Mouse (Mus musculus): ENCODE measurements around the gene Reps2.

Reps2 gene

GRCm38 (mm10) chrX:162590145-162590790, 53.2 kb downstream of the Reps2 start:
- no peak for DNase-seq (ENCODE audit: low read depth in 1 of 2, low spot score in 2 of 2)

DNA sequence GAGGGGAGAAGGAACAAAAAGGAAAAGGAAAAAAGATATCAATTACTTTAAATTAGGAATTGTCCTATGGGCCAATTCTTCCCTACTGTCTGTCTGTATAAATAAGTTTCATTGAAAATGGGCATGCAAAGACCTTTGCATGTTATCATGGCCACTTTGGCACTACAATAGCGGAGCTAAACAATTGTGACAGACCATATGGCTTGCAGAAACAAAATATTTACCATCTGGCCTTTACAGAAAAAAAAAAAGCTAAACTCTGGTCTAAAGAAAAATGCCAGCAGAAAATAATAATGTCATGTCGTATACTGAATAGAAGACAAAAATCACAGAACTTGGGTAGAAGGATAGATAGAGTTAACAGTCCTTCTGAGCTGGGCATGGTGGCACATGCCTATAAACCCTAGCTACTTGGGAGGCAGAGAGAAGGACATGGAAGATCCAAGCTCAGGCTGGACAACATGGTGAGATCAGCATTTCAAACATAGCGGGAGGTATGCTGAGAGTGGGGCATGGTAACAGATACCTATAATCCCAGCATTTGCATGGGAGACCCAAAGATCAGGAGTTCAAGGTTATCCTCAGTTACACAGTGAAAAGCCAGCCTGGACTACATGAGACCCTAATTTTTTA, 54.2 kb downstream of the Reps2 start:
- no peak for DNase-seq (ENCODE audit: low read depth in 1 of 2, low spot score in 2 of 2)

DNA sequence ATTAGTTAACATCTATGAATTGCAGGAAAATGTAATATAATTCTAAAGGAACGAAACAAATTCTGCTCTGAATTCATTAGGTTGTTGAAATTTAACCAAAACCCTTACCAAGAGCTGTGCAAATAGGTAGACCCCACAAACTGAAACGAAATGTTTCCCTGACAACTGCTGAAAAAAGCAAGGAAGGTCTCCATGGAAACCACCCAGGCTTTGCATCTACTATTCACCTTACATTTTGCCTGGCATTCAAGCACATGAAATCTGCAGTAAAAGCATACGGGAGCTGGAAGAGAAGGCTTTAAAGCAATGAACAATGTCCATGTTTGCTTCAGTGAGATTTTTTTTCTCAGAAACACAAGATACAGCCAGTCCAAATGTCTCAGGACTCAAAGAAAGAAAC, 59.1 kb downstream of the Reps2 start:
- no peak for DNase-seq (ENCODE audit: low read depth in 1 of 2, low spot score in 2 of 2)

- no peak for DNase-seq (ENCODE audit: low read depth in 1 of 2, low spot score in 2 of 2)
Measured at GRCm38 (mm10) chrX:162580521-162580920, 62.9 kb downstream of the Reps2 start.

DNA sequence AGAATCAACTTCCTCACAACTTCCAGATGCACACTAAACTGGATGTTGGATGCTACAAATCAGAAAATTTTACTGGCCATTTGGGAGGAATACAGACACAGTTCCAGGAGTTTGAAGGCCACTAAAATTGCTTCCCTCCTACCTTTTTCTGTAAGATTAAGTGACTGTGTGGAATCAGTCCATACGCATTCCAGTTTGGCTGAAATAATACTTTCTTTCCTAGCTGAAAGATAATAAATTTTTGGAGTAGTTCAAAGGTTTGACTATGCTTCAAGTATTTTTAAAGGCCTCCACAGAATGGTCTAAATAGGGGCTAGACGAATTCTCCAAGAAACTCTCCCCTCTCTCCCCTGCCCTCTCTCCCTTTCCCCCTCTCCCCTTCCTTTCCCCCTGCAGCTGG, 75.0 kb downstream of the Reps2 start:
- no peak for DNase-seq (ENCODE audit: low read depth in 1 of 2, low spot score in 2 of 2)

DNA sequence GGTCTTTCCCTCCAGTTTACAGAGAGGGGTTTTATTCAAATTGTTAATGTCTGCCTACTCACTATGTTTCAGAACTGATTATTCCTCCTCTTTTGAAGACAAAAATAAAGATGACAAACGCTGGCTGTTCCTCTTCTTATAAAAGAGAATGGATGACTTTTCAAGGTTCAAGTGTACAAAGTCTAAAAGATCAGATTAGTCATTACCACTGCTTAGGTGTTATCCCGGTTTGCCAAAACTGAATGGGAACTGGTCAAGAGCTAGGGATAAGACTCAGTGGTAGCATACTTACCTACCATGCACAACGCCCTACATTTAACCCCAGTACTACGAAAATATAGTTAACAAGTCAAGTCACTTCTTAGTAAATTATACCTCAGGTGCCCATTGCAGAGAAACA, 77.9 kb downstream of the Reps2 start:
- no peak for DNase-seq (ENCODE audit: low read depth in 1 of 2, low spot score in 2 of 2)

DNA sequence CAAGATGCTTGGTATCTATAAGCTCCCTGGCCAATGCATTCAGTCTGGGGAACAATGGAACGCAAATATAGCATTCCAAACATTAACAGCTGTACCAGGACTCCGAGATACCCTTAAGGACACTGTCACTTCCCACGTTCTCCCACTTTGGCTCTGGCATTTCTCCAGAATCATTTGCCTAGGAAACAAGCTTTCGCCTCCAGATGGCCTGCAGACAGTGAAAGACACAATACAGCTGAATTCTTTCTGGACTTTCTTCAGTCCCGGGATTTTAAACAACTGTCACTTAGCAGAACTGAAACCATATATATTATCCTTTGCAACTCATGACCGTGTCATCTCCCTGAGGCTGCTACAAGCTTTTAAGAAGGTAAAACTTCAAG, 87.0 kb downstream of the Reps2 start:
- DNase-seq (ENCODE audit: low read depth in 1 of 2, low spot score in 2 of 2) = no peak

- no peak for DNase-seq (ENCODE audit: low read depth in 1 of 2, low spot score in 2 of 2)
Measured at GRCm38 (mm10) chrX:162555729-162556458, 87.6 kb downstream of the Reps2 start.

- no peak for DNase-seq (ENCODE audit: low read depth in 1 of 2, low spot score in 2 of 2)
Measured at GRCm38 (mm10) chrX:162554513-162554912, 88.9 kb downstream of the Reps2 start.

DNA sequence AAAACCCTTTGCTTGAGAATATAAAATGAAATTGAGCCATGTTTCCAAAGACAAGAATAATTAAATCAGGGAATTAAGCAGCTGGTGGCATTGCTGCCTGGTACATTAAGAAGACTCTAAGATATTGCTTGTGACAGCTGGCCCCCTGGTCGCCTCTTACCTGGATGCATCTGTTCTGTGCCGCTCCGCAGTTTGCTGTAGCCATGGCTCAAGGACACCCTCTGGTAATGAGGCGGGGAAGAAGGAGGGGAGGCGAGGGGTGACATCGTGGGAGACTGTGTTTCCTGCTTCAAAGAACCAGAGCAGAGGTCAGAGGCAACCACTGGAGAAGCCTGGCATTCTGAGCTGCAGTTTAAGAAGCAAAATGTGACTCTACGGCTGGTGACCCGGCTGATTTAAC, 91.1 kb downstream of the Reps2 start:
- no peak for DNase-seq (ENCODE audit: low read depth in 1 of 2, low spot score in 2 of 2)

GRCm38 (mm10) chrX:162545037-162545436, 98.4 kb downstream of the Reps2 start:
- DNase-seq (ENCODE audit: low read depth in 1 of 2, low spot score in 2 of 2) = no peak

- no peak for DNase-seq (ENCODE audit: low read depth in 1 of 2, low spot score in 2 of 2)
Measured at GRCm38 (mm10) chrX:162542576-162543227, 100.7 kb downstream of the Reps2 start.

GRCm38 (mm10) chrX:162541961-162542360, 101.5 kb downstream of the Reps2 start:
- no peak for DNase-seq (ENCODE audit: low read depth in 1 of 2, low spot score in 2 of 2)

GRCm38 (mm10) chrX:162531016-162531415, 112.4 kb downstream of the Reps2 start:
- no peak for DNase-seq (ENCODE audit: low read depth in 1 of 2, low spot score in 2 of 2)

DNA sequence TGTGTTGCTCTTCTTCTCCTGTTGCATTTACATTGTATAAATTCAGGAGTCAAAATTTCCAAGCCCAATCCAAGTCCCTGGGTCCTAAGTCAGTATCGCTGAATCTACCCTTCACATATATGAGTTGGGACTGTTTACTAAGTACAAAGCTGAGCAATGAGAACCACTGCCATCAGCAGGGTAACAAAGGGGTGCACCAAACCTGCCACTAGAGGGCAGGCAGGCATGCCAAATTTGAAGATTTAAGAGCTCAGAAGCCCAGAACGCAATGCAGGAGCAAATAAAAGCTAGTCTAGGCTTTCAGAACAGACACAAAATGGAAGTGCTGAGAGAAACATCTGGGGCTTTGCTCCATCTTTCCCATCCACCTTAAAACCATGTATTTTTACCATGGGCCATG, 116.2 kb downstream of the Reps2 start:
- DNase-seq (ENCODE audit: low read depth in 1 of 2, low spot score in 2 of 2) = no peak

DNA sequence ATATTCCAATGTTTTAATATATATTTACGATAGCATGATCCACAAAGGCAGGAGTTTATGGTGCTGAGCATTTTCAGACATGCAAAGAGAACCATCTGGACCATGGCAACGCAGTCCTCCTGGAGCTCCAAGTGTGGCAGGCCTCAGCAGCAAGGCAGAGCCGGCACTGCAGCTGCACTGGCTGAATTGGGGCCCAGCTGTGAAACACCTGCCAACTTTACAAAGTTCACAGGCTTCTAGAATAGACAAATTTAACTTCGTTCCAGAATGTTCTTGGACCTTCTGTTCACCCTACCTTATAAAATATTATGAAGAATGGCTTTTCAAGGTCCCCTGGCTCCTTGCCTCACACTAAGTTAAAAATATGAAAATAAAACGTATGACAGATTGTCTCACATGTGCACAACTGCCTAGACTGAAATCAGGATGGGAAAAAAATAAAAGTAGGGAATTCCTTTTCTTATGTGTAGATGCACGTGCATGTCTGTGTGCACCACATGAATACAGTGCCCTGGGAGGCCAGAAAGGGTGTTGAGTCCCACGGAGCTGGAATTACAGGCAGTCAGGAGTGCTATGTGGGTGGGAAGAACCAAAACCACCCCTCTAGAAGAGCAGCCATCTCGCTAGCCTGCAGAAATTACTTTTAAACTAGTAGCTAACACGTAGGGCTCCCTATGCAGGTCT, 121.5 kb downstream of the Reps2 start:
- no peak for DNase-seq (ENCODE audit: low read depth in 1 of 2, low spot score in 2 of 2)

DNA sequence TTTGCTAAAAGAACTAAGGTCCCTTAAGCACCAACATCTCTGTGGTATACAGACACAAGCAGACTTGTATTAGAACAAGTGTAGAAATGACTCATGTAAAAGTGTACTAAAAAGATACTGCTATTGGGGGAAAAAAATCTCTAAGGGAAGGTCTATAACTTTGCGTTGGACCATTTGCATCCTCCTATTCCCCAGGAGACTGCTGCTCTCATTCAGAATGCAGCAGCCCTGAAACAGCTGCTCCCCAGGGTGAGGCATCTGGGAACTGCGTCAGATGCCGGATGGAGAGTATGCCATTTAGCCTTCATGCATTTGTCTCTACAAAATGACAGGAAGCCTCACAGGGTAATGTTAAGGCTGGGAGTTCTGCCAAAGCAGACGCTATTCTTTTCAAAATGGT, 122.3 kb downstream of the Reps2 start:
- no peak for DNase-seq (ENCODE audit: low read depth in 1 of 2, low spot score in 2 of 2)

DNA sequence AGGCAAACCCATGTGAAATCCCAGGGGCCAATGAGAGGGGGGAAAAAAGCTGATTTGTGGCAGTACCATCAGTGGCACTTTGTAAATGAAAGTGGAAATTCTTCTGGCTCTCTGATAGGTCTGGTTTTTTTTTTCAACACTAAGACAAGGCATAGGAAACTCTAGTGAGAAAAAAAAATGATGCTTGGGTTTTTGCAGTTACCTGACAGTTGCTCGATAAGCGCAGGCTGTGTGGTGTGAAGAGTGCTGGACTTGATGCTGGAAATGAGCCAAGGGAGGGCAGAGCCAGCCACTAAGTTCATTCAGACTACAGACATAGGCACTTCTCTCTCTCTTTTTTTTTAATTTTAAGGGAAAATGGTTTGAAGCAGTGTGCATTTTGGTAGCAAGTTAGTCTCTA, 123.1 kb downstream of the Reps2 start:
- no peak for DNase-seq (ENCODE audit: low read depth in 1 of 2, low spot score in 2 of 2)

- no peak for DNase-seq (ENCODE audit: low read depth in 1 of 2, low spot score in 2 of 2)
Measured at GRCm38 (mm10) chrX:162510426-162510980, 132.9 kb downstream of the Reps2 start.

DNA sequence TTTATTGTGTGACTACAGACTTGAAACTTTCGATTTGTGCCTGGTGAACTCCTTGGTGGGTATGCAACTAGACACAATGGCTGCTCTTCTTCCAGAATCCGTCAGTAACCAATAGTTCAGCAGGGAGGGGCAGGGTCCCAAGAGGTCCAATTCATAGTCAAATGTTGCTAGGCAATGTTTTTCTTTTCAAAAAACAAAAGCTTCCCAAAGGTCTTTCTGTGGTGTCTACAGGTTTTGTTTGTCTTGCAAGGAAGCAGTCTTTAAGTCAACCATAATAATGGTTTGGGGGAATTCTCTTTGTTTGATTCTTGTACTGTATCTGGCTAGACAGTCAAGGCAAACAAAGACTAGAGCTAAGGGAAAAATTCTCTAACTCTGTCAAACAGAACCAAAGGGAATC, 138.3 kb downstream of the Reps2 start:
- no peak for DNase-seq (ENCODE audit: low read depth in 1 of 2, low spot score in 2 of 2)

DNA sequence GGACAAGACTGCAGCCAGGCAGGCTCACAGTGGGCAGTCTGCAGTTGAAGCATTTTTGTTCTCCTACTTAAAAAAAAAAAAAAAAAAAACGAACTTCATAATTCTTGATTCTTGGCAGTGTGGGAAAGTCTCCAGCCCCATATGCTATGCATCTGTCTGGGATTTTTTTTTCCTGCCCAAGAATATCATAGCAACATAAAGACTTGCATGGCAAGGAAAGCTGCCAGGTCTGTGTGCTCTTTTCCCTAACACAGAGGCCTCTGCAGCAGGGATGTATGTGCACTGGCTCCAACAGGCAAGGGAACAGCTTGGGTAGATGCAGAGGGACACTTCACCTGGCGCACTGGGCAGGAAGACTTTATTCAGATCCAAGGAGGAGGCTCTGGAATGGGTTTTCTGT, 140.0 kb downstream of the Reps2 start:
- DNase-seq (ENCODE audit: low read depth in 1 of 2, low spot score in 2 of 2) = no peak

Measured in monocyte, adult 2 months (primary cell).